Mouse (Mus musculus) heart, postnatal 0 days (tissue): Measurements from ENCODE around the gene Mapk1ip1l. TPM values are rescaled to one million over a fixed set of nuclear protein-coding genes. Genes with fewer than 3 reads are reported as not detected.

Source experiments
- ATAC-seq: fragments of 200-750 bp; cut with Nextera tagmentation; 2 replicates; pipeline ENCODE4 v1.8.0; 2017; ENCODE audit warnings: low read depth, moderate number of reproducible peaks, moderate library complexity; ENCODE audit not compliant: insufficient read depth
- DNase-seq: peaks from one replicate; pipeline ENCODE4 v3.0.0-alpha.2; 2016; ENCODE audit warnings: low spot score
- H3K27ac ChIP-seq: fragments of 300-500 bp; sonication (generic); 2 replicates; pipeline ENCODE4 v1.5.1; 2014; ENCODE audit warnings: low read depth, mild to moderate bottlenecking
- H3K27me3 ChIP-seq: fragments of 300-500 bp; sonication (generic); 2 replicates; pipeline ENCODE4 v1.6.1; 2014; ENCODE audit warnings: low read length, mixed read lengths; ENCODE audit not compliant: control insufficient read depth, insufficient read depth
- H3K36me3 ChIP-seq: fragments of 300-500 bp; sonication (generic); replicated peaks from 2 replicates; pipeline ENCODE4 v1.6.1; 2014; ENCODE audit warnings: low read length, mixed read lengths; ENCODE audit not compliant: control insufficient read depth, insufficient read depth
- H3K4me1 ChIP-seq: fragments of 300-500 bp; sonication (generic); 2 replicates; pipeline ENCODE4 v1.6.1; 2014; ENCODE audit warnings: antibody characterized with exemption; ENCODE audit not compliant: control insufficient read depth, insufficient read depth
- H3K4me2 ChIP-seq: fragments of 300-500 bp; sonication (generic); 2 replicates; pipeline ENCODE4 v1.6.1; 2014; ENCODE audit warnings: low read depth, mild to moderate bottlenecking, low read length, moderate library complexity
- H3K4me3 ChIP-seq: fragments of 300-500 bp; sonication (generic); 2 replicates; pipeline ENCODE4 v1.5.1; 2014; ENCODE audit warnings: low read depth, low read length
- H3K9ac ChIP-seq: fragments of 300-500 bp; sonication (generic); replicated peaks from 2 replicates; pipeline ENCODE4 v1.6.1; 2014; ENCODE audit warnings: low read depth, low read length, mixed read lengths
- H3K9me3 ChIP-seq: fragments of 300-500 bp; sonication (generic); replicated peaks from 2 replicates; pipeline ENCODE4 v1.6.1; 2016; ENCODE audit warnings: low read length; ENCODE audit not compliant: control insufficient read depth
- CTCF ChIP-seq: IDR thresholded peaks from 2 replicates; pipeline ENCODE4 v1.5.1; 2016; ENCODE audit warnings: antibody characterized with exemption, control low read depth, low read depth
- EP300 ChIP-seq: IDR thresholded peaks from 2 replicates; pipeline ENCODE4 v1.6.1; 2016; ENCODE audit warnings: antibody characterized with exemption, low read depth
- WGBS: fragments of 180-500 bp; shearing (Covaris S2); extraction: QIAGEN DNeasy Blood & Tissue Kit; methylation state at CpG from one replicate; pipeline ENCODE4 v1.1.7; 2014; 5-methylcytosine and 5-hydroxymethylcytosine counted together
- polyA plus RNA-seq: library from polyadenylated mRNA; unstranded; fragments of >200 nt; fragmentation: Nextera tagmentation; extraction: Ambion mirVana; gene quantifications from 2 replicates; pipeline ENCODE4 v1.2.1, GENCODE M21; 2015
- total RNA-seq: library from RNA; depleted of rRNA; stranded (reverse); fragments of >200 nt; gene quantifications from 2 replicates; pipeline ENCODE4 v1.2.3, GENCODE M21; 2014; ENCODE audit warnings: low replicate concordance

Mapk1ip1l gene
- total and polyA plus RNA-seq, 2 experiments from 2014 or later = 18.9 to 32.4 TPM

DNA sequence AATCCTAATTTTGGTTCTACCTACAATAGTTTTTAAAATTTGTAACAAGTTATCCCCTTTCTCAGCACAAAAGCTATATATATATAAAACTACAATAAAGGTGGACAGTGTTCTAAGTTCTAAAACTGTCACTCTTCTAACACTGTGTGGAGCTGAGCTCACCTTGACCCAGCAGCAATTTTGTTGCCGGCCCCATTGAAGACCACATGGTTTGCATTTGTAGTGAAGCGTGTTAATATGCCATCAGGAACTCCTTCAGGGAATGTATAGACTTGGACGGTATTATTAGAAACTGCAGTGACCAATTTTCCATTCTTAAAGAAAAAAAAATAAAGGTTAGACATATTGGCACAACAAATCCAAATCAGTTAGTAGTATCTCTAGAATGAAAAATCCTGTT lies 24.3 kb upstream of the Mapk1ip1l start:
- Histone ChIP-seq H3K36me3 (peaks cover 31% of the 10 kb centered on the region), H3K9me3 (no peaks in the 10 kb centered on the region), H3K4me2 (no peak overlapping the region), H3K27ac (no peak overlapping the region), H3K9ac (no peak overlapping the region), H3K27me3 (no peaks in the 10 kb centered on the region), H3K4me3 (no peak overlapping the region), H3K4me1 (peaks cover 10% of the 10 kb centered on the region; the same call in 1 of the 2 replicates)
- WGBS = 84% methylated on average over 3 of the region's 3 CpGs
- ATAC-seq (no peak), DNase-seq (no peak)
- TF ChIP-seq EP300 (no peak), CTCF (no peak)

DNA sequence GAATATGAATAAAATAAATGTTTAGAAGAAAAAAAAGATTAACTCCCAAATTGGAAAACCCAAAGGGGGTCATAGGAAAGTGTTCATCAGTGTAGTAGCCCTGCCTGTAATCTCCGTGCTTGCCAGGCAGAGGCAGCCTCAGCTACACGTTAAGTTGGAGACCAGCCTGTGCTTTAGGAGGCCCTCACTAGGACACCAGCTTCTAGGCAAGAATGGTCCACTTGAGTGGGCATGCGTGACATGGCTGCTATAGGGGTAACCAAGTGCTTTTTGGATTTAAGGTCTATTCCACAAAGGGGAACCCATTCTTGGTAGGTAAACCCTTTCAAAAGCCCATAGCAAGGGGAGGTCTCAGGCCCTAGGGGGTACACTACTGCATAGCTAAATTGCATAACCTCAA lies 22.6 kb upstream of the Mapk1ip1l start:
- no peak for TF ChIP-seq EP300
- TF ChIP-seq CTCF = no peak
- WGBS = 36% methylated on average over 3 of the region's 3 CpGs

DNA sequence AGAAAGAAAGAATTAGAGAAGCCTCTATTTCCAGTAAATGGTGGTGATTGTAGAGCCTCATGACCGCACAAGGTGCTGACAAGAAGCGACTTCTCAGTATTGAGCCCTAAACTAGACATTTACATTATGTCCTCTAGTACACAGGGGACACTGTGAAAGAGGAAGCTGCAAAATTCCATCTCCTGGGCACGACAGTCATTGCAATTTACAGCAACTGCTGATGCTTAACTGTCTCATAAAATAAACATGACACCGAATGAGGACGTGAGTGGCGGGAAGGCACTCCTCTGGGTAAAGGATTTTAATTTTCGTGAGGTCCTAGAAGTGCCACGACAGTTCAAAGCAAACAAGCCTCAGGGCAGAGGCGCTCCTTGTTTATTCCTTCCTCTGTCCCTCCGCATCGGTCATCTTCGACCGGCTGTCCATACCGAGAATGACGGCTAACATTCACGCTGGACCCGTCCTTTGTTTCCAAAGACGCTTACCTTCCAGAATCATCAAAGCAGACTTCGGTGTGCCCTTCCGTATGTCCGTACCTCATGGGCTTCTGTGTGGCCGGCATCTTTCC lies 21.9 kb upstream of the Mapk1ip1l start:
- Histone ChIP-seq H3K9me3 (no peaks in the 10 kb centered on the region), H3K4me1 (peaks cover 10% of the 10 kb centered on the region; the same call in 1 of the 2 replicates), H3K27ac (peak overlapping the region; percentile 94), H3K4me2 (peak overlapping the region; percentile 99), H3K27me3 (no peaks in the 10 kb centered on the region), H3K36me3 (peaks cover 12% of the 10 kb centered on the region), H3K4me3 (peak overlapping the region; percentile 88), H3K9ac (peak overlapping the region; percentile 80)
- WGBS = 2% methylated on average over 22 of the region's 22 CpGs
- no peak for ATAC-seq
- TF ChIP-seq EP300 (no peak), CTCF (no peak)
- peak; percentile 7 for DNase-seq

More for the DNA sequence above, 22.6 kb upstream of the Mapk1ip1l start:
- Histone ChIP-seq H3K27me3 (no peaks in the 10 kb centered on the region), H3K27ac (no peak overlapping the region), H3K4me3 (0 out of 2 replicates have a peak overlapping the region, but pooled peaks have one; percentile 9), H3K4me1 (peaks cover 10% of the 10 kb centered on the region; the same call in 1 of the 2 replicates), H3K36me3 (peaks cover 15% of the 10 kb centered on the region), H3K4me2 (peak overlapping the region; percentile 99), H3K9me3 (no peaks in the 10 kb centered on the region), H3K9ac (no peak overlapping the region)
- ATAC-seq (no peak), DNase-seq (no peak)

DNA sequence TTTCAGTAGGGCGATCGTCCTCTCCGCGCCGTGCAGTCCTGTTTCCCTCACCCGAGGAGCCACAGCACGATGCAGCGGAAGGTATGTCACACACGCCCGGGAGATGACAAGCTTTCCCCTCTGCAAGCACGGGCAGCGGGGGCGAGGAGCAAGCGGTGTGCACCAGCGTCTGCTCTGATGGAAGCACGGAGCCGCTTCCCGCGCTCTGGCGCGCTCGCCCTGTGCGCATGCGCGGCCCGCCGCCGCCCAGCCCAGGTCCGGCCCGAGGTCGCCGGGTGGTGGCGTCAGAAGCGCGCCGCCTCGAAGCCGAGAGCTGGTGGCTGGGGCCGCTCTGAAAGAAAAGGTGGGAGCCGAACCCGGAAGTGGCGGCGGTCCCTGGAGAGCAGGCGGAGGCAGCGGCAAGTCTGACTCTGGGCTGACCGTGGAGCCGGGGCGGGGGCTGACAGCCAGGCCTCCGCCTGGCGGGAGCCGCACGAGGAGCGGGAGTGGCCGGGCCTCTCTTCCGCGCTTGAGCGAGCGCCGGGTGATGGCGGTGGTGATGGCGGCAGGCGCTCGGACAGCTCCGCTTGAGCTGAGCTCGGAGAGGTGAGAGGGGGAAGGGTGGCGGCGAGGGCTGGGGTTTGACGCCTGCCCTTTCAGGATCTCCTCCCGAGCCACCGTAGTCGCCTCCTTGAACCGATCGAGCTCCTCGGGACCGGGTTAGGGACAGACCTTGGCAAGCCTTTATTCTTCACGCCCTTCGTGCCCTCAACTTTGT lies 21.3 kb upstream of the Mapk1ip1l start, which contains the start of the genes Wdhd1 and Socs4:
Wdhd1 (minus strand) TSS at position 221 of the 757 bp plus-strand sequence.
Socs4 (plus strand) TSS at position 295 of the 757 bp plus-strand sequence.
- Histone ChIP-seq H3K27ac (peak within 1 kb of the TSS; percentile 94), H3K9ac (peak within 1 kb of the TSS; percentile 80), H3K36me3 (peaks cover 6% of the 10 kb centered on the region), H3K9me3 (no peaks in the 10 kb centered on the region), H3K27me3 (no peaks in the 10 kb centered on the region), H3K4me3 (peak within 1 kb of the TSS; percentile 88), H3K4me1 (peaks cover 10% of the 10 kb centered on the region; the same call in 1 of the 2 replicates), H3K4me2 (peak within 1 kb of the TSS; percentile 99)
- no peak for TF ChIP-seq CTCF
- TF ChIP-seq EP300 = no peak
- under 1% methylated on average over 74 of the region's 77 CpGs for WGBS
- peak; percentile 88 for DNase-seq
- ATAC-seq = peak; percentile 97

DNA sequence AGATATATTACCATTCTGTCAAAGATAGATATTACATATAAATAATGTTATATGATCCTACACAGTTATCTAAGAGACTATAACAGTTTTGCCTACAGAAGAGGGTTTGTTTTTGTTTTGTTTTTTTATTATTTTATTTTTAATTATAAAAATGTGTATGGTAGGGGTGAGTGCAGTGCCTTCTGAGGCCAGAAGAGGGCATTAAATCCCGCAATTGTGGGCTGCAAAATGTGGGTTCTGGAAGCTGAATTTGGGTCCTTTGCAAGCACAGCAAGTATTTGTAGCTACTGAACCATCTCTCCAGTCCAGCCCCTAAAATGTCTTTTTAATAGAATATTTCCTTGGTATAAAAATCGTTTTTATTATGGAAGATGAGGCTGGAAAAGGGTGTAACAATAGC lies 19.0 kb upstream of the Mapk1ip1l start:
- Histone ChIP-seq H3K4me2 (no peak overlapping the region), H3K36me3 (no peaks in the 10 kb centered on the region; the same call in 1 of the 2 replicates), H3K4me1 (peaks cover 10% of the 10 kb centered on the region; the same call in 1 of the 2 replicates), H3K4me3 (no peak overlapping the region), H3K9me3 (no peaks in the 10 kb centered on the region), H3K27me3 (no peaks in the 10 kb centered on the region), H3K9ac (no peak overlapping the region), H3K27ac (no peak overlapping the region)
- ATAC-seq (no peak), DNase-seq (no peak)
- TF ChIP-seq CTCF = no peak
- TF ChIP-seq EP300 = no peak
- 81% methylated on average over 2 of the region's 2 CpGs for WGBS
